ENCODE assay signal across 8 mouse cellular contexts in the genomic region with DNA sequence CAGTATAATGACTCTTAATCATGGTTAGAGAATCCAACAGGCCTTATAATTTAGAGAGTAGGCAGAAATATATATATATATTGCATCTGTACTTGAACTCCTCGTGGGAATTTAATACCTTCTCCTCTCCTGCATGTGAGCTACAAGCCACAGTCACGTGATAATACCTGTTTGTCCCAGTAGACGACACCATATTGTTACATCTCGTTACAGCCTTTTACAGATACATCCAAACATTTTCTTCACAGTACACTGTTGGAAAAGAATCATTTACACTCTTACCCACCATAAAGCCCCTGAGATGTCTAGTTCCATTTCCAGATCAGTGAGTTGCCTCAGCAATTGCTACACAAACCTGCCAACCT. TPM values are rescaled to one million over a fixed set of nuclear protein-coding genes. Genes with fewer than 3 reads are reported as not detected.
A peak's percentile ranks its signal among the peaks of the same experiment; 100 is the strongest.
DNase-seq lines count a peak whose midpoint lies in the region; ATAC-seq and TF ChIP-seq lines count a peak whose summit lies in the region.

No protein-coding gene starts in this region.

- ATAC-seq in liver, embryonic 11.5 days (replicated peaks; ENCODE audit: low FRiP score): no peak
- ATAC-seq in stomach, postnatal 0 days (ENCODE audit: low FRiP score, low TSS enrichment): no peak

- peak overlapping the region; percentile 80 for H3K4me3 ChIP-seq in gastrocnemius, adult 2 months
- peak overlapping the region; percentile 90; the same call in 1 of the 2 replicates for H3K4me3 ChIP-seq in testis, adult 2 months (ENCODE audit: control insufficient read depth, low read depth, low read length)
- H3K4me3 ChIP-seq in liver, embryonic 11.5 days (ENCODE audit: low read depth, low read length): peak overlapping the region; percentile 94
- H3K4me3 ChIP-seq in stomach, postnatal 0 days (ENCODE audit: low read depth, low read length): peak overlapping the region; percentile 87

- intact Hi-C loops in gastrocnemius, adult 2 months (cut with DNase I): no loop called here

- H3K36me3 ChIP-seq in testis, adult 2 months (ENCODE audit: control insufficient read depth, insufficient read depth, low read length): peaks cover 1% of the 10 kb centered on the region; the same call in 1 of the 2 replicates
- H3K36me3 ChIP-seq in liver, embryonic 11.5 days (ENCODE audit: control insufficient read depth, insufficient read depth, low read length): peaks cover 15% of the 10 kb centered on the region
- H3K36me3 ChIP-seq in stomach, postnatal 0 days (ENCODE audit: control insufficient read depth, insufficient read depth, low read length): peaks cover 13% of the 10 kb centered on the region

- no peaks in the 10 kb centered on the region for H3K27me3 ChIP-seq in testis, adult 2 months (ENCODE audit: control insufficient read depth, insufficient read depth, low read length)
- no peaks in the 10 kb centered on the region for H3K27me3 ChIP-seq in liver, embryonic 11.5 days (replicated peaks; ENCODE audit: control insufficient read depth, insufficient read depth, low read length)
- H3K27me3 ChIP-seq in stomach, postnatal 0 days (ENCODE audit: control insufficient read depth, insufficient read depth, low read length): no peaks in the 10 kb centered on the region

- no peak for TF ChIP-seq EP300 in stomach, postnatal 0 days (optimal IDR thresholded peaks at IDR 0.05)

- TF ChIP-seq CTCF in gastrocnemius, adult 2 months (IDR thresholded peaks at IDR 0.05): no peak
- TF ChIP-seq CTCF in testis, adult 2 months (IDR thresholded peaks at IDR 0.05; ENCODE audit: control insufficient read depth, insufficient read depth, insufficient replicate concordance, low read depth, low read length): no peak
- TF ChIP-seq CTCF in stomach, postnatal 0 days (IDR thresholded peaks at IDR 0.05; ENCODE audit: low read depth): no peak

- 40% methylated on average over 4 of the region's 4 CpGs for WGBS in liver, embryonic 11.5 days
- 36% methylated on average over 4 of the region's 4 CpGs for WGBS in stomach, postnatal 0 days

- TF ChIP-seq POLR2A in testis, adult 2 months (IDR thresholded peaks at IDR 0.05; ENCODE audit: control insufficient read depth, low read depth, low read length): no peak

- H3K9me3 ChIP-seq in liver, embryonic 11.5 days (ENCODE audit: control insufficient read depth, low read length): no peaks in the 10 kb centered on the region; the same call in 1 of the 2 replicates
- no peaks in the 10 kb centered on the region for H3K9me3 ChIP-seq in stomach, postnatal 0 days (ENCODE audit: control insufficient read depth, low read length)

- H3K27ac ChIP-seq in gastrocnemius, adult 2 months: peak overlapping the region; percentile 91; the same call in 1 of the 2 replicates
- H3K27ac ChIP-seq in testis, adult 2 months (ENCODE audit: control insufficient read depth, insufficient read depth, low read depth, low read length): no peak overlapping the region
- no peak overlapping the region for H3K27ac ChIP-seq in liver, embryonic 11.5 days (ENCODE audit: low read depth, low read length)
- peak overlapping the region; percentile 79; the same call in 1 of the 2 replicates for H3K27ac ChIP-seq in stomach, postnatal 0 days (replicated peaks)

- H3K4me2 ChIP-seq in liver, embryonic 11.5 days: peak overlapping the region; percentile 89
- H3K4me2 ChIP-seq in stomach, postnatal 0 days (replicated peaks; ENCODE audit: low read depth): peak overlapping the region; percentile 91

- DNase-seq in gastrocnemius, adult 2 months: no peak
- no peak for DNase-seq in gastrocnemius, postnatal 10 days
- no peak for DNase-seq in testis, postnatal 14 days (ENCODE audit: low spot score)
- no peak for DNase-seq in liver, embryonic 11.5 days (ENCODE audit: low spot score)
- no peak for DNase-seq in stomach, postnatal 0 days (ENCODE audit: low spot score)
- DNase-seq in B cell, adult 2 months: no peak
- DNase-seq in layer of hippocampus, adult 18-20 months (ENCODE audit: low spot score in 2 of 2): no peak

- H3K9ac ChIP-seq in liver, embryonic 11.5 days (ENCODE audit: low read depth, low read length): peak overlapping the region; percentile 84
- peak overlapping the region; percentile 87 for H3K9ac ChIP-seq in stomach, postnatal 0 days (ENCODE audit: low read length)

- peaks cover 4% of the 10 kb centered on the region; the same call in 1 of the 2 replicates for H3K4me1 ChIP-seq in testis, adult 2 months (ENCODE audit: control insufficient read depth, insufficient read depth, low read length)
- H3K4me1 ChIP-seq in liver, embryonic 11.5 days (replicated peaks; ENCODE audit: control insufficient read depth, insufficient read depth, low read length): peaks cover 7% of the 10 kb centered on the region; the same call in 1 of the 2 replicates
- H3K4me1 ChIP-seq in stomach, postnatal 0 days (replicated peaks; ENCODE audit: control insufficient read depth, insufficient read depth): no peaks in the 10 kb centered on the region

RNA-seq across cellular contexts. Expression of a gene that starts 0.8 kb away (rescaled TPM):
- total RNA-seq in gastrocnemius, adult 2 months (2021): 10 to 100 TPM; 24.7 to 26.6 TPM
- 10 to 100 TPM; 31.0 to 32.1 TPM for total RNA-seq in gastrocnemius, postnatal 10 days (2021)
- polyA plus RNA-seq in testis, adult 2 months (2012; rRNA removed): 3.9 and 4.5 TPM in 2 replicates
- polyA plus RNA-seq in liver, embryonic 11.5 days (2014; fragmentation: Nextera tagmentation; extraction: Ambion mirVana): 37.1 and 40.3 TPM in 2 replicates
- polyA plus RNA-seq in stomach, postnatal 0 days (2015; fragmentation: Nextera tagmentation; extraction: Ambion mirVana): 39.2 and 49.8 TPM in 2 replicates
- total RNA-seq in layer of hippocampus, adult 18-20 months (2021): 100 to 1,000 TPM; 228 to 232 TPM

RNA-seq across cellular contexts. Expression of a gene that starts 19.7 kb away (rescaled TPM):
- under 1 TPM in 1 of 2 experiments, not detected in 1; 0.64 TPM for total RNA-seq in gastrocnemius, adult 2 months (2021)
- total RNA-seq in gastrocnemius, postnatal 10 days (2021): not detected
- polyA plus RNA-seq in testis, adult 2 months (2012; rRNA removed): 3.0 and 4.2 TPM in 2 replicates
- polyA plus RNA-seq in liver, embryonic 11.5 days (2014; fragmentation: Nextera tagmentation; extraction: Ambion mirVana): 0.36 and 0.55 TPM in 2 replicates
- 14.1 and 14.6 TPM in 2 replicates for polyA plus RNA-seq in stomach, postnatal 0 days (2015; fragmentation: Nextera tagmentation; extraction: Ambion mirVana)
- total RNA-seq in layer of hippocampus, adult 18-20 months (2021): not detected

RNA-seq across cellular contexts. Expression of a gene that starts 28.1 kb away (rescaled TPM):
- not detected for total RNA-seq in gastrocnemius, adult 2 months (2021)
- not detected for total RNA-seq in gastrocnemius, postnatal 10 days (2021)
- polyA plus RNA-seq in testis, adult 2 months (2012; rRNA removed): 0.17 and 0.18 TPM in 2 replicates
- 2.7 and 4.1 TPM in 2 replicates for polyA plus RNA-seq in liver, embryonic 11.5 days (2014; fragmentation: Nextera tagmentation; extraction: Ambion mirVana)
- polyA plus RNA-seq in stomach, postnatal 0 days (2015; fragmentation: Nextera tagmentation; extraction: Ambion mirVana): 5.4 and 5.7 TPM in 2 replicates
- total RNA-seq in layer of hippocampus, adult 18-20 months (2021): not detected

RNA-seq across cellular contexts. Expression of a gene that starts 46.0 kb away (rescaled TPM):
- 1 to 10 TPM; 1.1 to 2.0 TPM for total RNA-seq in gastrocnemius, adult 2 months (2021)
- 1 to 10 TPM in 1 of 2 experiments, under 1 TPM in 1; 0.73 to 1.3 TPM for total RNA-seq in gastrocnemius, postnatal 10 days (2021)
- polyA plus RNA-seq in testis, adult 2 months (2012; rRNA removed): 3.9 and 4.4 TPM in 2 replicates
- 4.1 and 4.4 TPM in 2 replicates for polyA plus RNA-seq in liver, embryonic 11.5 days (2014; fragmentation: Nextera tagmentation; extraction: Ambion mirVana)
- 20.1 and 22.3 TPM in 2 replicates for polyA plus RNA-seq in stomach, postnatal 0 days (2015; fragmentation: Nextera tagmentation; extraction: Ambion mirVana)
- 1 to 10 TPM; 1.6 to 2.8 TPM for total RNA-seq in layer of hippocampus, adult 18-20 months (2021)

Comparison
In these comparisons a context has a peak if more than half of its experiments do, and no peak if none do; other contexts are left out.
1. H3K27ac ChIP-seq: peak in gastrocnemius, adult 2 months (single experiment) and stomach, postnatal 0 days (single experiment); none in testis, adult 2 months (single experiment) and liver, embryonic 11.5 days (single experiment).
2. RNA of a gene that starts 0.8 kb away (total RNA-seq): 228 to 232 TPM in layer of hippocampus, adult 18-20 months; 31.0 to 32.1 TPM in gastrocnemius, postnatal 10 days and 24.7 to 26.6 TPM in gastrocnemius, adult 2 months; every median in the first group is over 4 times any median in the second.
3. Peak in every context shown above with its lines, with median percentiles within 50 percentile points of each other: H3K4me3 ChIP-seq.